Mouse (Mus musculus) olfactory bulb, adult 2 months (tissue): Measurements from ENCODE around the gene N4bp2l1. TPM values are rescaled to one million over a fixed set of nuclear protein-coding genes. Genes with fewer than 3 reads are reported as not detected.
"Not testable (repeated sequence)": the region's sequence is repeated elsewhere in the genome, so short reads cannot be mapped to it uniquely, and the experiment has no call there.

Experiments used
- H3K27ac ChIP-seq: fragments of 200-500 bp; 2 replicates; pipeline ENCODE4 v1.5.1; 2012; ENCODE audit warnings: low read depth, low read length; ENCODE audit not compliant: insufficient read depth
- H3K4me1 ChIP-seq: fragments of 200-500 bp; 2 replicates; pipeline ENCODE4 v1.6.1; 2012; ENCODE audit warnings: low read length; ENCODE audit not compliant: control insufficient read depth, insufficient read depth
- H3K4me3 ChIP-seq: fragments of 200-500 bp; 2 replicates; pipeline ENCODE4 v1.5.1; 2012; ENCODE audit warnings: mild to moderate bottlenecking, low read depth, low read length, moderate library complexity; ENCODE audit not compliant: insufficient read depth
- CTCF ChIP-seq: fragments of 200-500 bp; IDR thresholded peaks from 2 replicates; pipeline ENCODE4 v1.5.1; 2012; ENCODE audit warnings: low read depth, mild to moderate bottlenecking, low read length, moderate library complexity; ENCODE audit not compliant: insufficient read depth
- POLR2A ChIP-seq: fragments of 200-500 bp; IDR thresholded peaks from 2 replicates; pipeline ENCODE4 v1.6.1; 2012; ENCODE audit warnings: mild to moderate bottlenecking, low read depth, low read length, moderate library complexity; ENCODE audit not compliant: insufficient read depth
- WGBS: fragments of 180-500 bp; shearing (Covaris S2); methylation state at CpG from one replicate; pipeline ENCODE4 v1.1.7; 2018; 5-methylcytosine and 5-hydroxymethylcytosine counted together
- polyA plus RNA-seq: library from polyadenylated mRNA; stranded (reverse); fragments of >200 nt; gene quantifications from 2 replicates; pipeline ENCODE4 v1.2.4, GENCODE M21; 2012; ENCODE audit warnings: low replicate concordance; ENCODE audit not compliant: missing spikeins, insufficient read depth, insufficient read length

N4bp2l1 gene
- 261 TPM in 1 of 2 replicates, not detected in the other for polyA plus RNA-seq

- Histone ChIP-seq H3K4me3 (no peak within 1 kb of the TSS), H3K27ac (no peak within 1 kb of the TSS), H3K4me1 (peaks cover 11% of the 10 kb centered on the region)
- 91% methylated on average over 7 of the region's 7 CpGs for WGBS
- TF ChIP-seq POLR2A (no peak), CTCF (no peak)
Measured at GRCm38 (mm10) chr5:150597088-150597487, at the start of gene N4bp2l1. N4bp2l1 (minus strand) TSS chr5:150597188.

DNA sequence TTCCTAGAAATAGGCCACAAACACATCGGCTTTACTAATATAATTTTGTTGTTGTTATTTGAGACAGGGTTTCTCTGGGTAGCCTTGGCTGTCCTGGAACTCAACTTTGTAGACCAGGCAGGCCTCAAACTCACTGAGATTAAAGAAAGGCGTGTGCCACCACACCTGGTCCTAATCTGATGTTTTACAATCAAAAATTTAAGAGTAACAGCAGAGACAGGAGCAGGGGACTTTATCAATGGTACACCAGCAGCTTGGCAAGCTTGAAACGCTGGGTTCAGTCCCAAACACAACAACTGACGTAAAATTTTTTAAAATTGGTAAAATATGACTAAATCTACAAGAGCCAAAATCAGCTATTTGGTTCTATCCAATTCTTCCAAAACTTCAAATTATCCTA lies 47.9 kb upstream of the N4bp2l1 start:
- H3K4me1 ChIP-seq, result no peaks in the 10 kb centered on the region
- H3K4me3 ChIP-seq, result no peak overlapping the region
- no peak overlapping the region for H3K27ac ChIP-seq
- TF ChIP-seq POLR2A (no peak), CTCF (no peak)
- WGBS, result 96% methylated on average over 4 of the region's 4 CpGs

DNA sequence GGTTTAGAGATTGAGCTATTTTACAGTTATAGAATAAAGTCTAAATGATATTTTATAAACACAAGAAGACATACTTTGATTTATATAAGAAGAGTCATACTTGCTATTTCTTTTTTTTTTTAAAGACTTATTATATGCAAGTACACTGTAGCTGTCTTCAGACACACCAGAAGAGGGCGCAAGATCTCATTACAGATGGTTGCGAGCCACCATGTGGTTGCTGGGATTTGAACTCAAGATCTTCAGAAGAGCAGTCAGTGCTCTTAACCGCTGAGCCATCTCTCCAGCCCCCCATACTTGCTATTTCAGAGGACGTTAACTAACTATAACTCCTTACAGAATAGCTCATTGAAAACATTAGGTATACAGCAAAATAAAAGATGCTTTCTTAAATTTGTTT lies 46.4 kb upstream of the N4bp2l1 start:
- H3K27ac ChIP-seq, H3K4me3 ChIP-seq, H3K4me1 ChIP-seq: not testable (repeated sequence)
- WGBS, result 95% methylated on average over 4 of the region's 4 CpGs

- Histone ChIP-seq H3K4me3 (no peak overlapping the region), H3K27ac (no peak overlapping the region), H3K4me1 (no peaks in the 10 kb centered on the region)
- TF ChIP-seq CTCF (no peak), POLR2A (no peak)
- 92% methylated on average over 3 of the region's 3 CpGs for WGBS
Measured at GRCm38 (mm10) chr5:150641440-150641839, 44.5 kb upstream of the N4bp2l1 start.

DNA sequence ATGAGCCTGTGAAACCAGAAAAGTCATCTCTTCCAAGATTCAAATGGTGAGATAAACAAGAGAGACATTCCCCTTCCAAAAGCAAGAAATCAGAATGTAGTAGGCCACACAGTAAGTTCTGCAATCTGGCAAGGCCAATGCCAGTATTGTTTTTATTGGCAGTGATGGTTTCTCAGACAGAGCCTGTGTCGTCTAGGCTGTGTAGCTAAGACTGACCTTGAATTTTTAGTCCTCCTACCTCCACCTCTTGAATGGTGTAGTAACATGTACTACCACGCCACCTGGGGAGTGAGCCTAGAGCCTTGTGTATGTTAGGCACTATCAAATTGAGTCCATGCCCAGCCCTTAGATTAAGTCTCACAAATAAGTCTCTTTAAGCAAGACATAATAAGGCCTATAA lies 32.7 kb upstream of the N4bp2l1 start:
- Histone ChIP-seq H3K4me3 (no peak overlapping the region), H3K4me1 (no peaks in the 10 kb centered on the region), H3K27ac (no peak overlapping the region)
- TF ChIP-seq POLR2A (no peak), CTCF (no peak)
- WGBS, result 83% methylated on average over 2 of the region's 2 CpGs

- 95% methylated on average over 1 of the region's 1 CpGs for WGBS
Measured at GRCm38 (mm10) chr5:150629272-150629671, 32.3 kb upstream of the N4bp2l1 start.

GRCm38 (mm10) chr5:150625528-150625927 lies 28.5 kb upstream of the N4bp2l1 start:
- Histone ChIP-seq H3K27ac (no peak overlapping the region), H3K4me1 (no peaks in the 10 kb centered on the region), H3K4me3 (no peak overlapping the region)
- WGBS, result 61% methylated on average over 7 of the region's 7 CpGs
- TF ChIP-seq CTCF (no peak), POLR2A (no peak)

More at GRCm38 (mm10) chr5:150629272-150629671, 32.3 kb upstream of the N4bp2l1 start:
- no peak overlapping the region for H3K27ac ChIP-seq
- no peaks in the 10 kb centered on the region for H3K4me1 ChIP-seq
- TF ChIP-seq CTCF (no peak), POLR2A (no peak)
- no peak overlapping the region for H3K4me3 ChIP-seq

GRCm38 (mm10) chr5:150622792-150623191 lies 25.8 kb upstream of the N4bp2l1 start:
- 17% methylated on average over 1 of the region's 1 CpGs for WGBS
- Histone ChIP-seq H3K27ac (no peak overlapping the region), H3K4me3 (no peak overlapping the region), H3K4me1 (no peaks in the 10 kb centered on the region)
- TF ChIP-seq CTCF (no peak), POLR2A (no peak)

DNA sequence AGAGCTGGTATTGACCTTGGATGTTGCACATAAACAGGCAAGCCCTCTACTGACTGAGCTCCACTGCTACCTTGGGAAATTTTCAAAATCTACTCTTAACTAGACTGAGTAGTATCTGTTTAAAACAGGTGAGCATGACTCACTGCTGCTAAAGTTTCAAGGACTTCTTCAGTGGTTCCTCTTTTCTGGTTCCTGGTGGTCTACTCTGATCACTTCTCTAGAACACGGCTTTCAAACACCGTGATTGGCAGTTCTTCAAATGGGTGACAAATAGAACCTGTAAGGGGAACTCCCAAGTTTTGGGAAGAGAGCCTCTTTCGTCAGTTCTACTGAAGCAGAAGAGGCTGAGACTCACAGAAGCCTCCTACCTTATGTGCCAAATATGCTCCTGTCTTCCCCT lies 24.6 kb upstream of the N4bp2l1 start:
- Histone ChIP-seq H3K4me3 (no peak overlapping the region), H3K4me1 (no peaks in the 10 kb centered on the region), H3K27ac (no peak overlapping the region)
- 88% methylated on average over 3 of the region's 3 CpGs for WGBS
- no peak for TF ChIP-seq CTCF
- TF ChIP-seq POLR2A, result no peak

DNA sequence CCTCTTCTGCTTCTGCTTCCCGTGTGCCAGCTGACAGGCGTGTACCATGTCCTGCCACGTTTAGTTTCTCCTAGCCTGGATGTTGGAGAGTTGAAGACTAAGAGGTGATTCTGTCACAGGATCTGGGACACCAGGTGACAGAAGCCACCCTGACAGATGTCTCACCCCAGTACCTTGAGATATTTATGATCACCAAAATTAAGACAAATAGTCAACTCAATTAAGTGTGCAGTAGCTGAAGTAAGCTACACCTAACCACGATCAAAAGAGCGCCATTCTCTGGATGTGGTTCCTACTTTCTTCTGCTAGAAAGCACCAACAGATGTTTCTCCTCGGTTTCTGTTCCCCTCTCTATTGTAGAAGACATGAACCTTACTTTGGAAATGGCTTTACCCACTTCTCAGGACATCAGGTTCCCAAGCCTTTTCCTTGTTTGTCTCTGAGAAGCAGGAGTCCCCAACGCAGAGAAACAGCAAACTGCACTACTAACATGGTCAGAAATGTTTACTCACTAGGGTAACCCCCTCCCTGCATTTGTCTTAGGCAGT lies 23.7 kb upstream of the N4bp2l1 start:
- TF ChIP-seq POLR2A (no peak), CTCF (no peak)

More for the DNA sequence above, 23.7 kb upstream of the N4bp2l1 start:
- no peak overlapping the region for H3K4me3 ChIP-seq
- H3K4me1 ChIP-seq, result no peaks in the 10 kb centered on the region
- no peak overlapping the region for H3K27ac ChIP-seq
- WGBS, result 87% methylated on average over 7 of the region's 7 CpGs
